Comparison of ENCODE assay signal across 8 mouse cellular contexts in genomic region chr12:16896073-16896789, GRCm38 (mm10). TPM values are rescaled to one million over a fixed set of nuclear protein-coding genes. Genes with fewer than 3 reads are reported as not detected.
A peak's percentile ranks its signal among the peaks of the same experiment; 100 is the strongest.
DNase-seq lines count a peak whose midpoint lies in the region; ATAC-seq and TF ChIP-seq lines count a peak whose summit lies in the region.

No protein-coding gene starts in this region.

- DNase-seq in lung, adult 18-20 months, result no peak
- DNase-seq in brain, adult 2 months (ENCODE audit: low read depth, low spot score), result peak; percentile 66
- no peak for DNase-seq in liver, embryonic 14.5 days (ENCODE audit: low read depth in 3 of 3, low spot score in 3 of 3)
- no peak for DNase-seq in retina, embryonic 14.5 days (ENCODE audit: low spot score)
- no peak for DNase-seq in c-Kit-positive CD71-positive TER-119-positive erythroid progenitor cells, embryonic 14.5 days (ENCODE audit: low spot score)
- DNase-seq in ovary, adult 18-20 months (ENCODE audit: low spot score), result no peak

- H3K9ac ChIP-seq in lung, embryonic 16.5 days (ENCODE audit: low read length), result peak overlapping the region; percentile 93
- peak overlapping the region; percentile 87 for H3K9ac ChIP-seq in heart, embryonic 15.5 days
- H3K9ac ChIP-seq in liver, embryonic 14.5 days (replicated peaks), result peak overlapping the region; percentile 91

- no peak for ATAC-seq in lung, embryonic 16.5 days (ENCODE audit: low read depth)
- ATAC-seq in heart, embryonic 15.5 days (replicated peaks; ENCODE audit: insufficient number of reproducible peaks, insufficient read depth, low FRiP score, low read depth), result no peak
- no peak for ATAC-seq in liver, embryonic 14.5 days (ENCODE audit: insufficient read depth)

- TF ChIP-seq CTCF in liver, embryonic 14.5 days (IDR thresholded peaks at IDR 0.05; ENCODE audit: low read depth), result no peak

- peak overlapping the region; percentile 19 for H3K27ac ChIP-seq in lung, embryonic 16.5 days (ENCODE audit: low read length)
- peak overlapping the region; percentile 99 for H3K27ac ChIP-seq in heart, embryonic 15.5 days
- peak overlapping the region; percentile 29 for H3K27ac ChIP-seq in liver, embryonic 14.5 days

- peaks cover 30% of the 10 kb centered on the region for H3K4me1 ChIP-seq in lung, embryonic 16.5 days (replicated peaks; ENCODE audit: control insufficient read depth, insufficient read depth, low read length)
- H3K4me1 ChIP-seq in heart, embryonic 15.5 days (replicated peaks), result peaks cover 34% of the 10 kb centered on the region
- peaks cover 38 to 39% of the 10 kb centered on the region in 2 experiments for H3K4me1 ChIP-seq in liver, embryonic 14.5 days (replicated peaks; ENCODE audit: control insufficient read depth in 2 of 2, insufficient read depth in 2 of 2, low read length in 1 of 2)

- H3K4me2 ChIP-seq in lung, embryonic 16.5 days (ENCODE audit: low read depth, low read length), result peak overlapping the region; percentile 67
- peak overlapping the region; percentile 88 for H3K4me2 ChIP-seq in heart, embryonic 15.5 days
- H3K4me2 ChIP-seq in liver, embryonic 14.5 days (ENCODE audit: low read depth), result peak overlapping the region; percentile 96

- peak overlapping the region; percentile 88 for H3K4me3 ChIP-seq in lung, embryonic 16.5 days (ENCODE audit: low read length)
- peak overlapping the region; percentile 82 for H3K4me3 ChIP-seq in heart, embryonic 15.5 days
- H3K4me3 ChIP-seq in liver, embryonic 14.5 days (ENCODE audit: insufficient read depth in 1 of 2, low read depth in 2 of 2, low read length in 2 of 2), result peak overlapping the region; percentile 76 to 99

- no peaks in the 10 kb centered on the region for H3K36me3 ChIP-seq in lung, embryonic 16.5 days (ENCODE audit: control insufficient read depth, insufficient read depth, low read length)
- no peaks in the 10 kb centered on the region for H3K36me3 ChIP-seq in heart, embryonic 15.5 days
- H3K36me3 ChIP-seq in liver, embryonic 14.5 days (replicated peaks; ENCODE audit: control insufficient read depth, insufficient read depth, low read depth), result no peaks in the 10 kb centered on the region

- TF ChIP-seq EP300 in liver, embryonic 14.5 days (IDR thresholded peaks at IDR 0.05; ENCODE audit: low read depth), result no peak

- no peaks in the 10 kb centered on the region for H3K27me3 ChIP-seq in lung, embryonic 16.5 days (ENCODE audit: control insufficient read depth, insufficient read depth, low read depth, low read length)
- H3K27me3 ChIP-seq in heart, embryonic 15.5 days, result no peaks in the 10 kb centered on the region
- no peaks in the 10 kb centered on the region for H3K27me3 ChIP-seq in liver, embryonic 14.5 days (ENCODE audit: control insufficient read depth, insufficient read depth, low read length)

- 4% methylated on average over 8 of the region's 8 CpGs for WGBS in lung, embryonic 16.5 days
- WGBS in heart, embryonic 15.5 days, result 4% methylated on average over 8 of the region's 8 CpGs
- 12% methylated on average over 8 of the region's 8 CpGs for WGBS in liver, embryonic 14.5 days (ENCODE audit: insufficient replicate concordance)

- no peaks in the 10 kb centered on the region for H3K9me3 ChIP-seq in lung, embryonic 16.5 days (ENCODE audit: control insufficient read depth, low read length)
- H3K9me3 ChIP-seq in heart, embryonic 15.5 days (replicated peaks), result no peaks in the 10 kb centered on the region
- no peaks in the 10 kb centered on the region for H3K9me3 ChIP-seq in liver, embryonic 14.5 days (ENCODE audit: control insufficient read depth, low read length)

RNA-seq across cellular contexts. Expression of gene Rock2, which starts 1.5 kb away (rescaled TPM):
- polyA plus RNA-seq in lung, embryonic 16.5 days (2015; fragmentation: Nextera tagmentation; extraction: Ambion mirVana), result 15.3 and 15.7 TPM in 2 replicates
- 21.0 and 22.4 TPM in 2 replicates for polyA plus RNA-seq in heart, embryonic 15.5 days (2015; fragmentation: Nextera tagmentation; extraction: Ambion mirVana)
- 3.7 and 5.7 TPM in 2 replicates for polyA plus RNA-seq in liver, embryonic 14.5 days (2012; rRNA removed)
- 5.1 and 6.6 TPM in 2 replicates for polyA plus RNA-seq in liver, embryonic 14.5 days (2014; fragmentation: Nextera tagmentation; extraction: Ambion mirVana)

Comparison
In these comparisons a context has a peak if more than half of its experiments do, and no peak if none do; other contexts are left out.
1. H3K27ac ChIP-seq: peak in every context shown above with its lines; median percentile 99 in heart, embryonic 15.5 days; 29 in liver, embryonic 14.5 days; 19 in lung, embryonic 16.5 days.